Mouse (Mus musculus) c-Kit-positive CD71-negative TER-119-negative erythroid progenitor cells, embryonic 14.5 days (primary cell): ENCODE measurements around the gene Nrp1.

ENCODE experiments used
- DNase-seq: peaks from one replicate; pipeline ENCODE4 v3.0.0-alpha.2; 2013; ENCODE audit warnings: low read depth

The Nrp1 gene

DNA sequence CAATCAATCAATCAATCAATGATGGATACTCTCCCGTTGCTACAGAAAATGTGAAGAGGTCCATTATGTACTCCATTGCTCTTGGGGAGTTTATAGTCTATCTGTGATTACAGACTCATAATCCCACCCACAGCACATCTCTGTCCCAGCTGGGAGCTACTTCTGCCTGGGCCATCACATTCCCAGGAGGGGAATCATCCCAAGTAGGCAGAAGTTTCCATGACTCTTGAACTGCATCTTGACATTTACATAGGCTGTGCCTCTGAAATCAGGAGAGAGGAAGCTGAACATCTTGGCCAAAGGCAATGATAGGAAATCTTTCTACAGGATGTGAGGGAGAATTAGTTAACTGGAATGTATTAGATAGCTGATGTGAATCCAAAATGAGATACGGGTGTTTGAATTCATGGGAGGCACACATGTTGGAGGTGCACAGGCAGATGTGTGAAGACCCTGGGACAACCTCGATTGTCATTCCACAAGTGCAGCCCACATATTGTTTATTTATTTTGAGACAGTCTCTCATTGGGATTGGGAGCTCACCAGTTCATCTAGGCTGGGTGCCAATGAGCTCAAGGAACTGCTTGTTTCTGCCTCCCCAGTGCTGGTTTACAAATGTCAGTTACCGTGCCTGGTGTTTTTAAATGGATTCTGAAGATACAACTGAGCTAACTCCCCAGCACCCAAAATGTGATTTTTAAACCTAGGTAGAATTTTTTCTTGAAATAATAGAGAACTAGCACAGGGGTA lies 108.5 kb downstream of the Nrp1 start:
- no peak for DNase-seq

DNA sequence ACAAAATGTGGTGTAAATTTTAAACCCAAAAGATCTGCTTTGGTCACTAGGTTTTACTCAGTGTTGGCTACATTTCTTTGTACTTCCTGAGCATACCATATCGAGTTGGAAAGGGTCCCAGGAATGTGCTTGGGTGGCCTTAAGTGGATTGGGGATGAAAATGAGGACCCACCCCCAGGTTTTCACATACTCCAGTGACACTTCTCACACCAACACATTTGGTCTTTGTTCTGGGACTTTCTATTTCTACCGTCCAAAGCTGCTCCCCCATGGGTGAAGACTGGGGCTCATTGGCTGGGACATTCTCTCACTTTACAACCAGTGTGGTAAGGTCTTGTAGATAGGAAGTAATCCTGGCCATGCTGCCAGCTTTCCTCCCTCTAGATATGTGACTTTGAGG lies 111.7 kb downstream of the Nrp1 start:
- no peak for DNase-seq

- DNase-seq, result no peak
These were observed 112.8 kb downstream of the Nrp1 start for GRCm38 (mm10) chr8:128471186-128471585.

- no peak for DNase-seq
These were observed 114.5 kb downstream of the Nrp1 start for GRCm38 (mm10) chr8:128472871-128473270.

- no peak for DNase-seq
These were observed 115.2 kb downstream of the Nrp1 start for GRCm38 (mm10) chr8:128473456-128474239.

GRCm38 (mm10) chr8:128474614-128475013 lies 116.2 kb downstream of the Nrp1 start:
- no peak for DNase-seq

- no peak for DNase-seq
These were observed 117.8 kb downstream of the Nrp1 start for GRCm38 (mm10) chr8:128476206-128476605.

GRCm38 (mm10) chr8:128478017-128478416 lies 119.6 kb downstream of the Nrp1 start:
- no peak for DNase-seq

DNA sequence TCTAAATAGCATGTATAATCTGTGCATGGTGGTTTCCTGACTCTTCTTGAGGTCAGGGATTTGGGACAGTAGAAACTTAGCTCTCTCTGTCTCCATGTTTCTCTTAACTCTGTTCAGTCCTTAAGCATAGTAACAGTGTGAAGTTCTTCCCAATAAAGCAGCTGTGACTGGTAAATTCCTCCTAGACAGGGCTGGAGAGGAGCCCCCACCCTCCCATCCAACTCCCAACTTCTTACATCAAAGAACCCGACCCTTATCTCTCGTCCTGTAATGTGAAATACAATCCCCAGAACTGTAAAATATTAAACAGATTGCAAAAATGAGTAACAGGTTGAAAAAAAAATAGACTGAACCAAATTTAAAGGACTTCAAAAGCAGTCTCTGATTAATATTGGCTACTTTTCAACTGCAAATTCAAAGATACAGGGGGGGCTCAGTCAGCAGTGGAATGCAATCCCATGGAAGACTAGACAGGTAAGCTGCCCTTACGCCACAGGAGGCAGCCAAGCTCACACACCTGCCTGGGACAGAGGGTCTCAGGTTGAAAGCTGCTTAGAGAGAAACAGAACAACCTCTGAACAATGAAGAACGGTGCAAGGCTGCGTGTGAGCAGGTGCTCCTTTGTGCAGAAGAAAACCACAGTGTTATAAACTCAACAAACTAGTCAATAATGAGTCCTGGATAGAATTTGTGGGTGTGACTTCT lies 121.1 kb downstream of the Nrp1 start:
- DNase-seq, result no peak

GRCm38 (mm10) chr8:128480896-128481665 lies 122.7 kb downstream of the Nrp1 start:
- no peak for DNase-seq

GRCm38 (mm10) chr8:128483344-128483743 lies 124.9 kb downstream of the Nrp1 start:
- DNase-seq, result no peak

DNA sequence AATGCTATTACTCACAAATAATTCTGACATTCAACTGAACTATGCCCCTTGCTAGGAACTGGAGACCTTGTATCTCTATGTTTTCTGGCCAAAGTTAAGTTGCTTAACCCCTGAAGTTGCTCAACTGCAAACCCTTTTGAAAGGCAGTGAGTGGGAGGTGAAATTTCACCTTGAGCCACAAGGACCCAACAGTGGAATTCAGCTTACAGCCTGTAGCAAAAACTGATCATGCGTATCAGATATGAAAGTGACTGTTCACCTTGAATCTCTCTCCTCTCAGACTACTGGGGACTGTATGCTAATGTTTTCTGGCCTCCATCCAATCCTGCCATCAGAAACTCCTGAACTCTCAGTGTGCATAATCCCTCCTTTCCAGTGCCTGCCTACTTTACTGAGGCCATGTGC lies 126.3 kb downstream of the Nrp1 start:
- DNase-seq, result no peak

GRCm38 (mm10) chr8:128486043-128486442 lies 127.6 kb downstream of the Nrp1 start:
- DNase-seq, result no peak

DNA sequence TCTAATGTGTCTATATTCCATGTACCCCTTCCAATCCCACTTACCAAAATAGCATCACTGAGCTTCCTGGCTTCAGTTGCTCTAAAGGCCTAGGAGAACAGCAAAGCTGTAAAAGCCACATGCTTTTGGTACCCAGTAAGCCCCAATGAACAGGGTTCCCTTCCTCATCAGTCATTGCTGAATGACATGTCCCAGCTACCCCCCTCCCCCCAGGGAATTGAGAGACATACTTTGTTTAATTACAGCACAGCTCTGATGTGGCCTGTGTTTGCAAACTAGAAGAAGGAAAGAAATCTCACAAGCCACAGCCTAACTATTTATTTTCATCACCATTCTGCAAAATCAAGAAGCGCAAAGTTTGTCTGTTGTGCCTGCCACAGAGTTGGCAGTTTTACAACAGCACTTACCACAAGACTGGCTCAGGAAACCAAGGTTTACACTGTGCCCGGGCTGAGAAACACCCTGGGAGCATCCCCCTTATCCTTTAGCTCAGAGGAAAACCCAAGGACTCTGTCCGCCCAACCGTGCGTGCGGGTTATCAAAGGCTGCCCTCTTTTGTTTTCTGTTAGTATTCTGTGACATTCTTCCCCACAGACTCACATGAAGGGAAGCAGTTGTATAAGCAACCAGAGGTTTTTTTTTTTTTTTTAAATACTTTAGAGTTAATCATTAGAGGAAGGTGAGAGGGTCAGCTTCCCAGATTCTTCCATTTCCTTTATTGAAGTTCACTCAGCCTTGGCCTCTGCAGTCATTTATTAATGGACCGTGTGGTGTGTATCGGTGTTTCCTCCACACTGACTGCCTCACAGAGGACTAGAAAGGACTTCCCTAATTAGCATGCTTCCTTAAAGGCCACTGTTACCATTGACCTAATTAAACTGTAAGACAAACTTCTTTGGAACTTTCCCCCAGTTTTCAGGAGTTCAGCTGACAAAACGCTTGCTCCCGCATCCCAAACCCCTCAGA lies 129.8 kb downstream of the Nrp1 start:
- DNase-seq, result no peak

DNA sequence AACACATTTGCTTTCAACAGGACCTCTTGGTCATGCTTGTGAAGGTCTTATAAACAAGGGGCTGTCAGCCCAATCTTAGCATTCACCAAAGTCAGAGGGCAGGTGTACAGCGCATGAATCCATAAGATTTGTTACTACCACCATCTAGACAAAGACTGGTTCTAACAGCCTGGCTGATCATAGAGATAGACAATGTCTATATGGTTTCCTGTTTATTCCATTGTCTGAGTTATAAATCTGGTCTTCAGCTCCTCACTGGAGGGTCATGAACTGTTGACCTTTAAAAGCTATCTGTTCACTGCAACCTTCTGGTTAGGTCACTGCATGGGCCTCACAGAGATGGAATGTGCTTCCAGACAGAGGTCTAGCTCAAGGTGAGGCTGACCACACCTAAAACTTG lies 130.9 kb downstream of the Nrp1 start:
- DNase-seq, result no peak

GRCm38 (mm10) chr8:128491126-128492067 lies 133.0 kb downstream of the Nrp1 start:
- DNase-seq, result peak; percentile 58

GRCm38 (mm10) chr8:128493801-128494200 lies 135.4 kb downstream of the Nrp1 start:
- no peak for DNase-seq

- DNase-seq, result no peak
These were observed 140.4 kb downstream of the Nrp1 start for GRCm38 (mm10) chr8:128498836-128499235.

DNA sequence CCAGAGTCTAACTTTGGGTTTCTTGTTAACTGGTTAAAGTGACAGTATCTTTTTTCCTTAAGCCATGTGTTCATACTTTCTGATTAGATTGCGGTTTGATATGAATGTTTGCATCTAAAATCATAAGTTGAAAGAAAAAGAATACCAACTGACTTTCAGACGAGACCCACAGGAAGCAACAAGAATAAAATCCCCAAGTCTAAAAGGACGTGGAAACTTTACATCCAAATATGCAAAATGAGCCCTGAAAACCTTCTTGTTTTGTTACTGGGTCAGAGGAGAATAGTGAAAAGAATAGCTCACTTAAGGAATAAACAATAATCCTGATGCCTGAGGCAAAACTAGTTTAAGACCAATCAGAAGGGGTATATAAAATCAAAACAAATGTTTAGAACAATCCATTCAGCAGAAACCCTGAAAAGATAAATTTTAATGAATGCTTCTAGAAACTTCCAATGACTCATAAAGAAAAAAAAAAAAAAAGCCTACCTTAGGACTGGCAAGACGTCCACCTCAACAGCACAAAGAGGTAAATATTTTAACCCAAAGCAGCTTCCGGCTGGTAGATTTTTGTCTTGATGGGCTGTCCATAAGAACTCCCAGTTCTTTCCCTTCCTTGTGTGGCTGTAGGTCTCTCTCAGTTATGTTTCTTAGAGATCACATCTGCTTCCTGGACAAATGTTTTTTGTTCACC lies 145.9 kb downstream of the Nrp1 start:
- no peak for DNase-seq
